Mouse (Mus musculus) heart, postnatal 10 days (tissue): ENCODE measurements around the gene Kcnc3. TPM values are rescaled to one million over a fixed set of nuclear protein-coding genes. Genes with fewer than 3 reads are reported as not detected.

Experiments
- DNase-seq, 2 experiments: peaks; one replicate each; pipeline ENCODE4 v3.0.0; 2021
- intact Hi-C: fragments of 180-260 bp; cut with DNase I; formaldehyde crosslinking; loops from one replicate; pipeline ENCODE4 v1.15.1; 2025
- total RNA-seq, 2 experiments: library from RNA; stranded (reverse); gene quantifications; 2 replicates each; pipeline ENCODE4 v1.2.3; 2021

Kcnc3 gene
- total RNA-seq, 2 experiments from 2014 or later: 0.35 to 0.36 TPM

GRCm38 (mm10) chr7:44594291-44594690, 3.8 kb downstream of the Kcnc3 start:
- intact Hi-C loops: no loop called here
- DNase-seq: no peak

DNA sequence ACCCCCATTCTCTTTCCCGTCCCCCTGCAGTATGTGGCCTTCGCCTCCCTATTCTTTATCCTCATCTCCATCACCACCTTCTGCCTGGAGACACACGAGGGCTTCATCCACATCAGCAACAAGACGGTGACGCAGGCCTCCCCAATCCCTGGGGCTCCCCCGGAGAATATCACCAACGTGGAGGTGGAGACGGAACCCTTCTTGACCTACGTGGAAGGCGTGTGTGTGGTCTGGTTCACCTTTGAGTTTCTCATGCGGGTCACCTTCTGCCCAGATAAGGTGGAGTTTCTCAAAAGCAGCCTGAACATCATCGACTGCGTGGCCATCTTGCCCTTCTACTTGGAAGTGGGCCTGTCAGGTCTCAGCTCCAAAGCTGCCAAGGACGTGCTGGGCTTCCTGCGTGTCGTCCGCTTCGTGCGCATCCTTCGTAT, 4.7 kb downstream of the Kcnc3 start:
- no peak for DNase-seq

GRCm38 (mm10) chr7:44596051-44596450, 5.6 kb downstream of the Kcnc3 start:
- intact Hi-C loops: no loop called here
- DNase-seq: no peak

More for the DNA sequence above, 4.7 kb downstream of the Kcnc3 start:
- intact Hi-C loops: no loop called here

DNA sequence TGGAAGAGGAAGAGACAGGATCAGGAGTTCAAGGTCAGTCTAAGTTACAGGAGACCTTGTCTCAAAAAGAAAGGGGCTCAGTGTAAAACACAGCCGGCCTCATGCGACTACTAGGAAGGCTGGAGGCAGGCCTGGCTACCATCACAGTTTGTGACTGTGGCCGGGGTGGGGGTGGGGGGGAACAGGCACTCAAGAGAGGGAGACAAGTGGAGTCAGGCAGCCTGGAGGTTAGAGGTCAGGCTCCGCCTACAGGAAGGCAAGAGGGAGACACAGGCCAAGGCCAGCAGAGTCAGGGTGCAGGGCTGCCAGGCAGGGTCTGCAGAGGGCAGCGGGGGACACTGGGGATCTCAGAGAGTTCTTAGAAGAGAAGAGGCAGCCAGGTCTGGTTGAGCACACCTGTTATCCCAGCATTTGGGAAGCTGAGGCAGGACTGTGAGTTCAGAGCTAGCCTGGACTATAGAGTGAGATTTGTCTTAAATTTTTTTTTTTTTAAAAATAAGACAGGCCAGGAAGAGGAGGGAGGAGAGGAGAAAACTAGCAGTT, 6.6 kb downstream of the Kcnc3 start:
- intact Hi-C loops: no loop called here

GRCm38 (mm10) chr7:44597666-44598065, 7.2 kb downstream of the Kcnc3 start:
- intact Hi-C loops: no loop called here
- DNase-seq: no peak

More for the DNA sequence above, 6.6 kb downstream of the Kcnc3 start:
- no peak for DNase-seq

- intact Hi-C loops: no loop called here
- no peak for DNase-seq
Measured at GRCm38 (mm10) chr7:44598336-44598735, 7.9 kb downstream of the Kcnc3 start.

DNA sequence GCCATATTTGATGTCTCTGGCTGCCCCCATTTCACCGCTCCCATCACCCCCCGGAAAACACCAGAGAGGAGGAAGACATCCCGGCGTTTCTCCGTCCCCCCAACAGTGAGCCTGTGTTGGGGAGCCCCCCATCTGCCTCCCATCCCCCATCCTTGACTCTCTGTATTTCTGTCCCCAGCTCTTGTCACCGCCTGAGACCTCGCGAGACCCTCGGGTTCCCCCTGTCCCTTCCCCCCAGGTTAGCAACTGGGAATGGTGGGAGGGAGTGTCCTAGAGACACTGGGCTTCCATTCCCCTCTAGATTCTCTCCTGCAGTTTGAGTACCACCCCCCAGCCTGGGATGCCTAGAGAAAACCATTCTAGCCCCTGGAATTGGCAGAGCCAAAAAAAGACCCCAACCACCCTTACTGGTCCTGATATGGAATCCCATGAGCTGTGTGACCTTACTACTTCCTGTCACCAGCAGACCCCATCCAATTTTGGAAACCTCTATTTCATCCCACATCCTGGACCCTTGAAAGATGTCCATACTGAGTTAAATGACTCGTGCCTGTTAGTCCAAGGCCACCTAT, 10.3 kb downstream of the Kcnc3 start:
- DNase-seq: no peak
- intact Hi-C loops: no loop called here

- DNase-seq: no peak
- intact Hi-C loops: no loop called here
Measured at GRCm38 (mm10) chr7:44601646-44602045, 11.2 kb downstream of the Kcnc3 start.

DNA sequence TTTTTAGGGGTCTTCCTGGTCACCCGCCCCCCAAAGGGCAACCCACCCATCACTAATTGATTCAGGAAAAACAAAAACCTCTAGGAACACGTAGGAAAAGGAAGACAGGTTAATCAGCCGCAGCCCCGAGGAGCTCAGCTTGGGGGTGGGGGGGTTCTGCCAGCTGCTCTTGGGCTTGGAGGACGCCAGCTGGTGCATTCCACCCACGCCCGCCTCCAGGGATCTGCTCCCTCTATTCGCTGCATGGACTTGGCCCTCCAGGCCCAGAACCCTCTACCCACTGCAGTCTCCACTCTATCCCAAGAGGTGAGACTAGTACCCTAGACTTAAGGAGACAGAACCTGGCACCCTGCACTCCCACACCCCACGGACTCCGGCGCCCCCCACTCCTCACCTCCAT, 12.0 kb downstream of the Kcnc3 start:
- DNase-seq: no peak

GRCm38 (mm10) chr7:44603186-44603855, 12.9 kb downstream of the Kcnc3 start:
- no peak for DNase-seq

More for the DNA sequence above, 12.0 kb downstream of the Kcnc3 start:
- intact Hi-C loops: no loop called here

GRCm38 (mm10) chr7:44604139-44604606, 13.7 kb downstream of the Kcnc3 start:
- intact Hi-C loops: no loop called here
- DNase-seq: no peak

More at GRCm38 (mm10) chr7:44603186-44603855, 12.9 kb downstream of the Kcnc3 start:
- intact Hi-C loops: no loop called here

DNA sequence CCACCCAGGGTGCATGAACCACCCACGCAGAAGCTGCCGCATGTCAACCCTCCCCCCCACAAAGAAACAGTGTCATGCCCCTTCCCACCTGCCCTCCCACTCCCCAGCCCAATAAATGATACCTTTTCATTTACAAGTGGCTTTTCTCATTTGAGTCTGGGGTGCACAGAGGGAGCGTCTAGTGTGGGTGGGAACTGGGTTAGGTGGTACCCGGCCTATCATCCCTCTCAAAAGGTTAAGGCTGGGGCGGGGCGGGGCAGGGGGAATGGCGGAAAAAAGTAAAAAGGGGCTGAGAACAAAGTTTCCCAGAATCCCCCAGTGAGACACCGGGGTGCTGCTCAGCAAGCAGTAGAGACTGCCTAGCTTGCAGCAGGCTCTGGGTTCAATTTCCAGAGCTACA, 14.2 kb downstream of the Kcnc3 start:
- DNase-seq: no peak
- intact Hi-C loops: no loop called here

DNA sequence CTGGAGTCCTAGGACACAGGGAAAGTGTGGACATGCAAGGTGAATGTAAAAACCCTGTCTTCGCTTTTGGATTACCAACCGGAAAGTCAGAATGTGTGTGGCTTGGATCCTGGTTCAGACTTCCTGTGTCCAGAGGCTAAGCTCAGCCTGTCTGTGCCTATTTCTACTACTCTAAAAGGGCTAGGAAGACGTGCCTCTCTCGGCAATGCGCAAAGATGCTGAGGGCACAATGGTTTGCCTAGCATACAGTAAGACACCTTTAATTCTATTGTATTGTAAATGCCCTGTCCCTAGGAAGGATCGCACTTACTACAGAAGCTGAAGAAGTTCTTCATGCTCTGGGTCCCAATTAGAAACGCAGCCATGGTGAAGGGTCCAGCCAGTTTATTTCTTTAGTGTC, 15.0 kb downstream of the Kcnc3 start:
- DNase-seq: no peak
- intact Hi-C loops: no loop called here

- intact Hi-C loops: no loop called here
- DNase-seq: no peak
Measured at GRCm38 (mm10) chr7:44606171-44606901, 15.9 kb downstream of the Kcnc3 start.

DNA sequence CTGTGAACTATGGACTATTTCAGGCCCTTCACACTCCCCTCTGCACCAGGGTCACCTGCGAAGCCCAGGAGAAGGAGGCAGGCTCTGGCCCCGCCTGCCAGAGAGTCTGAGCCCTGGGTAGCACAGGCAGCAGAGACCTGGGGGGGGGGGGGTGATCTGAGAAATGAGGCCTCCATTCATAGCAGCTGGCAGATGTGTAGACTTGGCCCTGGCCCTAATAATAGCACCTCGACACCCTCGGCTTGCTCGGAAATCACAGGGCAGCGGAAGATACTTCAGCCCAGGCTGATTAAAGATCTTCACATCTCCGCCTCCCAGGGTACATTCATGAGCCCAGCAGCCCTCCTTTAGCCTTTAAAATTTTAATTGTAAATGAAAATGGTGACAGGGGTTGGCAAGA, 21.7 kb downstream of the Kcnc3 start:
- DNase-seq: no peak
- intact Hi-C loops: no loop called here

DNA sequence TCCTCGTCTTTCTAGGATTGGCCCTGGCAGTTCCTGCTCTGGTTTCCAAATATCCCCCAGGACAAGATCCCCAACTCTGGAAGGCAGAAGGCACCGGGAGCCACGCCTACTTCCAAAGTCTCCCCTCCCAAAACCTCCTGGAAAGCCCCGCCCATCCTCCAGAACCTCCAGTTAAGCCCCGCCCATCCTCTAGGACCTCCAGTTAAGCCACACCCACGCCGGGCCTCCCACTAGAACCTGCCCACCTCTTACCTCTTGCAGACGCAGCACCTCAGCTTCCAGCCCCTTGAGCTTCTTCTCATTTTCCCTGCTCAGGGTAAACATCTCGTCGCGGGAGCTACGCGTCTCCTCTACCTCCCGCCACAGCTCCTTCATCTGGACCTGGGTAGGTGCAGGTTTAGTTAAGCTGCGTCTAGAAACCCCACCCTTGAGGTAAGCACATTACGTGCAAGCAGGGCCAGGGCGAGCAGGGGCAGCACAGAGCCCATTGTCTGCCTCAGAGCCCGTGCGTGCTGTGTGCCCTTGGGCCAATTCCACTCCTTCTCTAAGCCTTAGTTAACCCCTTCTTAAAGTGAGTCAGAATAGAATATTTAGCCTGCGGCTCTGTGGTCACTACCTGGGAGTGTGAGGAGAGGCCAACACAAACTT, 23.7 kb downstream of the Kcnc3 start:
- intact Hi-C loops: no loop called here

GRCm38 (mm10) chr7:44615309-44615708, 24.8 kb downstream of the Kcnc3 start:
- DNase-seq: no peak
- intact Hi-C loops: no loop called here

More for the DNA sequence above, 23.7 kb downstream of the Kcnc3 start:
- no peak for DNase-seq

GRCm38 (mm10) chr7:44615987-44616386, 25.5 kb downstream of the Kcnc3 start:
- no peak for DNase-seq
- intact Hi-C loops: no loop called here

- no peak for DNase-seq
- intact Hi-C loops: no loop called here
Measured at GRCm38 (mm10) chr7:44617059-44617458, 26.6 kb downstream of the Kcnc3 start.

GRCm38 (mm10) chr7:44623714-44624542, 33.5 kb downstream of the Kcnc3 start:
- intact Hi-C loops: no loop called here
- DNase-seq: no peak
